Mouse (Mus musculus): ENCODE results near the gene Pter.

- TF ChIP-seq CTCF (IDR thresholded peaks at IDR 0.05; ENCODE audit: borderline replicate concordance, insufficient read depth, low read length), result no peak
- no peak for TF ChIP-seq POLR2A (IDR thresholded peaks at IDR 0.05; ENCODE audit: low read depth, low read length)
These were observed 44.3 kb upstream of the Pter start for GRCm38 (mm10) chr2:12879492-12879891.
